Mouse (Mus musculus) heart, embryonic 12.5 days (tissue): Measurements from ENCODE around the gene Gcsam. TPM values are rescaled to one million over a fixed set of nuclear protein-coding genes. Genes with fewer than 3 reads are reported as not detected.

Source experiments
- ATAC-seq: fragments of 200-750 bp; cut with Nextera tagmentation; 2 replicates; pipeline ENCODE4 v1.8.0; 2017; ENCODE audit warnings: moderate TSS enrichment, moderate library complexity; ENCODE audit not compliant: insufficient number of reproducible peaks, low FRiP score
- H3K27ac ChIP-seq: fragments of 300-500 bp; sonication (generic); 2 replicates; pipeline ENCODE4 v1.5.1; 2016; ENCODE audit warnings: mild to moderate bottlenecking, moderate library complexity; ENCODE audit not compliant: poor library complexity, severe bottlenecking
- H3K27me3 ChIP-seq: fragments of 300-500 bp; sonication (generic); replicated peaks from 2 replicates; pipeline ENCODE4 v1.6.1; 2016; ENCODE audit warnings: mild to moderate bottlenecking, moderate library complexity
- H3K36me3 ChIP-seq: fragments of 300-500 bp; sonication (generic); 2 replicates; pipeline ENCODE4 v1.6.1; 2016; ENCODE audit warnings: mild to moderate bottlenecking, moderate library complexity
- H3K4me1 ChIP-seq: fragments of 300-500 bp; sonication (generic); replicated peaks from 2 replicates; pipeline ENCODE4 v1.6.1; 2016; ENCODE audit warnings: mild to moderate bottlenecking
- H3K4me2 ChIP-seq: fragments of 300-500 bp; sonication (generic); 2 replicates; pipeline ENCODE4 v1.6.1; 2016; ENCODE audit warnings: mild to moderate bottlenecking, moderate library complexity
- H3K4me3 ChIP-seq: fragments of 300-500 bp; sonication (generic); 2 replicates; pipeline ENCODE4 v1.5.1; 2016; ENCODE audit warnings: mild to moderate bottlenecking
- H3K9ac ChIP-seq: fragments of 300-500 bp; sonication (generic); 2 replicates; pipeline ENCODE4 v1.6.1; 2016; ENCODE audit warnings: mild to moderate bottlenecking, moderate library complexity
- H3K9me3 ChIP-seq: fragments of 300-500 bp; sonication (generic); replicated peaks from 2 replicates; pipeline ENCODE4 v1.6.1; 2016; ENCODE audit warnings: mild to moderate bottlenecking, moderate library complexity
- WGBS: fragments of 180-500 bp; shearing (Covaris S2); methylation state at CpG from one replicate; pipeline ENCODE4 v1.1.7; 2016; 5-methylcytosine and 5-hydroxymethylcytosine counted together
- polyA plus RNA-seq: library from polyadenylated mRNA; unstranded; fragments of >200 nt; fragmentation: Nextera tagmentation; extraction: Ambion mirVana; gene quantifications from 2 replicates; pipeline ENCODE4 v1.2.1, GENCODE M21; 2016

Gene Gcsam
- polyA plus RNA-seq = 0.21 and 0.26 TPM in 2 replicates

- H3K9me3 ChIP-seq = no peaks in the 10 kb centered on the region
- 58% methylated on average over 4 of the region's 4 CpGs for WGBS
- no peaks in the 10 kb centered on the region for H3K27me3 ChIP-seq
- no peak within 1 kb of the TSS for H3K9ac ChIP-seq
- no peak within 1 kb of the TSS for H3K4me3 ChIP-seq
- H3K27ac ChIP-seq = no peak within 1 kb of the TSS
- no peaks in the 10 kb centered on the region for H3K36me3 ChIP-seq
- H3K4me2 ChIP-seq = no peak within 1 kb of the TSS
- H3K4me1 ChIP-seq = no peaks in the 10 kb centered on the region
- ATAC-seq = no peak
Observed at GRCm38 (mm10) chr16:45610267-45610666, at the start of gene Gcsam. Gene Gcsam, plus strand, starts transcription at chr16:45610380.

GRCm38 (mm10) chr16:45561747-45562146, 48.4 kb upstream of the Gcsam start:
- Histone ChIP-seq H3K27ac (no peak overlapping the region), H3K9me3 (no peaks in the 10 kb centered on the region), H3K4me2 (no peak overlapping the region), H3K27me3 (no peaks in the 10 kb centered on the region), H3K4me3 (no peak overlapping the region), H3K4me1 (no peaks in the 10 kb centered on the region), H3K9ac (no peak overlapping the region), H3K36me3 (no peaks in the 10 kb centered on the region)
- WGBS = 54% methylated on average over 3 of the region's 3 CpGs
- ATAC-seq = no peak

DNA sequence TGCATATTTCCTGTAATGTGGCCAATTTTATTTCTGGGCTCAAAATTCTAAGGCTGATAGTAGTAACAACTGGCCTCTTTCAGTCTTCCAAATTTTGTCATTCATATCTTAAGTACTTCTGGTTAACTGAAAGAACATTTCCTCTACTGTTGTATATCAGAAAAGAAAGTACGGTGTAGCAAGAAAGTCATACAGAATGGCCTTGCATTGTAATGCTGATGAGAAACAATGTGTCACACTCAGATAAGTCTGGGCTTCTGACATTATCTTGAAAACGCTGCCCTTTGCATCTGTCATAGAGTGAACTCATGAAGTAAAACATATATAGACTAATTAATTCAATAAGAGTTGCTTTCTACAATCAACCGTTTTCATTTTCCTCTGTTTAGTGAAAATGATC, 37.9 kb upstream of the Gcsam start:
- H3K4me2 ChIP-seq = no peak overlapping the region
- H3K4me1 ChIP-seq = peaks cover 6% of the 10 kb centered on the region; the same call in 1 of the 2 replicates
- no peaks in the 10 kb centered on the region for H3K27me3 ChIP-seq
- H3K27ac ChIP-seq = no peak overlapping the region
- H3K36me3 ChIP-seq = no peaks in the 10 kb centered on the region
- no peak overlapping the region for H3K4me3 ChIP-seq
- no peaks in the 10 kb centered on the region for H3K9me3 ChIP-seq
- 35% methylated on average over 3 of the region's 3 CpGs for WGBS
- no peak overlapping the region for H3K9ac ChIP-seq
- no peak for ATAC-seq

DNA sequence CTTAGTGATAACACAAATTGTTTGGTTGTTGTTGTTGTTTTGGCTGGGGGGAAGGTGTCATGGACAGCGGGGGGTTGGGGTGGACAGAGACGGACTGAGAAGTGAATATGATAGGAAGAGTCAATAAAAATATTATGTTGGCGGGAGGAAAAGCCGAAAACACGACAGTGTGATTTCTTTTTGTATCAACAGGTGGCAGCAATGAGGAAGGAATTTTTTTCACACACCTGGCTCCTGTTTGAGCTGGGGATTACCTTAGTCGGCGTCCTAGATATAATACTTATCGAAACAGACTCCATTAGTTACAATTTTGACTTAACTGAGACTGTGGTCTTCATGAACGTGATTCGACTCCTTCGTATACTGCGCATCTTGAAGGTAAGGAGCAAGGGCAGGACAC, 30.3 kb upstream of the Gcsam start:
- 52% methylated on average over 12 of the region's 12 CpGs for WGBS
- H3K9ac ChIP-seq = no peak overlapping the region
- no peak overlapping the region for H3K4me3 ChIP-seq
- no peak overlapping the region for H3K27ac ChIP-seq
- H3K4me1 ChIP-seq = no peaks in the 10 kb centered on the region
- no peaks in the 10 kb centered on the region for H3K27me3 ChIP-seq
- ATAC-seq = no peak
- no peak overlapping the region for H3K4me2 ChIP-seq
- H3K36me3 ChIP-seq = no peaks in the 10 kb centered on the region
- no peaks in the 10 kb centered on the region for H3K9me3 ChIP-seq

GRCm38 (mm10) chr16:45582512-45582911, 27.7 kb upstream of the Gcsam start:
- no peaks in the 10 kb centered on the region for H3K27me3 ChIP-seq
- no peak overlapping the region for H3K9ac ChIP-seq
- no peaks in the 10 kb centered on the region for H3K36me3 ChIP-seq
- H3K4me2 ChIP-seq = no peak overlapping the region
- no peak overlapping the region for H3K4me3 ChIP-seq
- H3K27ac ChIP-seq = no peak overlapping the region
- no peaks in the 10 kb centered on the region for H3K9me3 ChIP-seq
- H3K4me1 ChIP-seq = no peaks in the 10 kb centered on the region
- ATAC-seq = no peak
- 34% methylated on average over 2 of the region's 2 CpGs for WGBS

DNA sequence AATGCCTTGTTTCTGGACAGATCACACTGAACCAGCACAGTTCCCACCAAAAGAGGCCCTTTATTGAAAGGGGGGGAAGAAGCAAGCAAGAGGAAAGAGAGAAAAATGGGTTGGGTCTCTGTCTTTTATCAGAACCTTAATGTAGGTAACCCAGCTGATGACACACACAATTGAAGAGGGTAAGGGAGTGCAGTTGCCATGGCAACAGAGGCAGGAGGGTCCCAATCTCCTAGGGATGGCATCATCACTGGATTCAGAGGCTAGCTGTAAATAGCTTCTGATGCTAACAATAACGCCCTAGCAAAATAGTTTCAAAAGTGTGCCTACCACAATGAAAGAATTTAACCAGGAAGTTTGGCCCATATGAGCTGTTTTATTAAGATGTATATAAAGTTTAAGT, 16.5 kb upstream of the Gcsam start:
- no peak for ATAC-seq
- Histone ChIP-seq H3K9me3 (no peaks in the 10 kb centered on the region), H3K4me3 (no peak overlapping the region), H3K27me3 (no peaks in the 10 kb centered on the region; the same call in 1 of the 2 replicates), H3K27ac (no peak overlapping the region), H3K36me3 (no peaks in the 10 kb centered on the region), H3K4me2 (no peak overlapping the region), H3K4me1 (no peaks in the 10 kb centered on the region), H3K9ac (no peak overlapping the region)
- WGBS = 68% methylated on average over 1 of the region's 1 CpGs

- no peak overlapping the region for H3K4me3 ChIP-seq
- H3K4me1 ChIP-seq = no peaks in the 10 kb centered on the region
- no peak overlapping the region for H3K4me2 ChIP-seq
- H3K27me3 ChIP-seq = no peaks in the 10 kb centered on the region; the same call in 1 of the 2 replicates
- H3K9ac ChIP-seq = no peak overlapping the region
- no peaks in the 10 kb centered on the region for H3K9me3 ChIP-seq
- H3K27ac ChIP-seq = no peak overlapping the region
- no peak for ATAC-seq
- H3K36me3 ChIP-seq = no peaks in the 10 kb centered on the region
Observed at GRCm38 (mm10) chr16:45595494-45595893, 14.7 kb upstream of the Gcsam start.

DNA sequence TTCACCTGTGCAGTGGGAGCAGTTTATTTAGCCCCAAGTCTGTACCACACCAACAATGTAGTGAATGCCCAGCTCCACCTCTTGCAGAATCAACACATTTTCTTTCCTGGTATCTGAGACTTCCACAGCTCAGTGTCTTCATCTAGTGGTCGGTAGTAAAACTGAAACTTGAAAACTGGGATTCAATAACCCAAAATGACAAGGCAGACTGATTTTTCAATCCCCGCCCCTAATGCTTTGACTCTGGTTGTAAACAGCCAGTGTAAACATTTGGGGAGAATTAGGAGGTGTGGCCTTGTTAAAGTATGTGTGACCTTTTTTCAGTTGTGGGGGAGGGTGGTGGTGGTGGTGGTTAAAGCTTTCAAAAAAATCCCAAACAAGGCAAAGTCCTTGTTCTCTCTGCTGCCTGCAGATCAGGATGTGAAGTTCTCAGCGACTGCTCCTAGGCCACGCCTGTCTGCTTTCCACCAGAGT, 1.7 kb upstream of the Gcsam start:
- Histone ChIP-seq H3K4me3 (no peak overlapping the region), H3K9ac (no peak overlapping the region), H3K9me3 (no peaks in the 10 kb centered on the region), H3K27ac (no peak overlapping the region), H3K4me1 (no peaks in the 10 kb centered on the region), H3K27me3 (no peaks in the 10 kb centered on the region), H3K36me3 (no peaks in the 10 kb centered on the region), H3K4me2 (no peak overlapping the region)
- no peak for ATAC-seq
- 43% methylated on average over 4 of the region's 4 CpGs for WGBS

GRCm38 (mm10) chr16:45609300-45609699, 880 bp upstream of the Gcsam start:
- no peaks in the 10 kb centered on the region for H3K9me3 ChIP-seq
- no peaks in the 10 kb centered on the region for H3K27me3 ChIP-seq
- no peaks in the 10 kb centered on the region for H3K4me1 ChIP-seq
- no peak overlapping the region for H3K4me2 ChIP-seq
- ATAC-seq = no peak
- H3K36me3 ChIP-seq = no peaks in the 10 kb centered on the region
- no peak overlapping the region for H3K27ac ChIP-seq
- H3K9ac ChIP-seq = no peak overlapping the region
- WGBS = 75% methylated on average over 3 of the region's 3 CpGs
- H3K4me3 ChIP-seq = no peak overlapping the region

GRCm38 (mm10) chr16:45613247-45613646, 3.1 kb downstream of the Gcsam start:
- ATAC-seq = no peak
- no peak overlapping the region for H3K27ac ChIP-seq

DNA sequence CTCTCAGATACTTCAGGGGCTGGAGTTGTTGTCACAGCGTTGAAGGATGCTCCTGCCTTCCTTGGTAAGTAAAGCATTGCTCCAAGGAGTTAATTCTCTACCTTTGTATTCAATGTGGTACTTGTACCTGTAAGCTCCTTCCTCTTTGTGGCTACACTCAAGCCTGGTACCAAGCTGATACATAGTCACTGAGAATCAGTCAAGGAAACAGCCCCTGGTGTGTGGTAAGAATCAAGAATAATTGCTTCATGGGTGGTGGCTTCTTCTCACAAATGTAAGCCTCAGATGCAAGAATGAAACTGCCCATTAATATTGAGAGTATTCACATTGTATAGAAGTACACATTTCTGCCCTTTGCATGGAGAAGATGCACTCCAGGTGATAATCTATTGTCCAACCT, 5.8 kb downstream of the Gcsam start:
- H3K4me3 ChIP-seq = no peak overlapping the region
- no peaks in the 10 kb centered on the region for H3K36me3 ChIP-seq
- no peak overlapping the region for H3K4me2 ChIP-seq
- peaks cover 9% of the 10 kb centered on the region for H3K4me1 ChIP-seq
- WGBS = 79% methylated on average over 1 of the region's 1 CpGs
- no peak overlapping the region for H3K9ac ChIP-seq
- H3K9me3 ChIP-seq = no peaks in the 10 kb centered on the region
- no peak overlapping the region for H3K27ac ChIP-seq
- ATAC-seq = no peak
- H3K27me3 ChIP-seq = no peaks in the 10 kb centered on the region

More at GRCm38 (mm10) chr16:45613247-45613646, 3.1 kb downstream of the Gcsam start:
- Histone ChIP-seq H3K36me3 (no peaks in the 10 kb centered on the region), H3K4me3 (no peak overlapping the region), H3K4me2 (no peak overlapping the region), H3K9ac (no peak overlapping the region), H3K27me3 (no peaks in the 10 kb centered on the region), H3K9me3 (no peaks in the 10 kb centered on the region), H3K4me1 (no peaks in the 10 kb centered on the region)
- 78% methylated on average over 2 of the region's 2 CpGs for WGBS

DNA sequence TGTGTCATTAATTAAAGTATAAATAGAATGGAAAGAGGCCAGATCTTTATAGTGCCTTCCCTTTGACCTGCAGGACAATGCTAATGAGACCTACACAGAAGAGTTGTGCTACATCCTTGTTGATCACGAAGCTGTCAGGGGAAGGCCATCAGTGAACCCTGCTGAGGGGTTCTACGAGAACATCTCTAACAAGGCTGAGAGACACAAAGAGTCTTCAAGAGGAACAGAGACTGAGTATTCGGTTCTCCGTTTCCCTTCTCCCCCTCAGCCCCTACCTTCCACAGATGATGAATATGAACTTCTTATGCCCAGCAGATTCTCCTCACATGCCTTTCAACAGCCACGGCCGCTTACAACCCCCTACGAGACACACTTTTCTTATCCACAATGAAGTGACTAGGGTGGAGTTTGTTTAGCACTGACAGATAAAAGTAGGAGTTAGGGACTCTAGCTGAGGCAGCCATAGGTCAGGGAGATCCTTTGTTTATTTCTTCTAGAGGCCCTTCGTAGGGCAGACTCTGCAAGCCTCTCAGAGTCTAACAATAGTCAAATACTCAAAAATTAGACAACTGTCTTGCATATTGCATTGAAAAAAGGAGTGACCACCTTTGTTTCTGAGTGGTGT, 9.7 kb downstream of the Gcsam start:
- no peak overlapping the region for H3K4me2 ChIP-seq
- H3K4me1 ChIP-seq = peaks cover 11% of the 10 kb centered on the region
- 44% methylated on average over 8 of the region's 8 CpGs for WGBS
- H3K36me3 ChIP-seq = no peaks in the 10 kb centered on the region
- no peaks in the 10 kb centered on the region for H3K27me3 ChIP-seq
- H3K27ac ChIP-seq = no peak overlapping the region
- H3K4me3 ChIP-seq = no peak overlapping the region
- H3K9ac ChIP-seq = no peak overlapping the region
- no peak for ATAC-seq
- no peaks in the 10 kb centered on the region for H3K9me3 ChIP-seq
